Mouse (Mus musculus) kidney, adult 11 months (tissue): ENCODE data around the gene Phactr1.

ENCODE experiments used
- DNase-seq: peaks from one replicate; pipeline ENCODE4 v3.0.0; 2022

Phactr1 gene

GRCm38 (mm10) chr13:43134468-43134867 lies 454.0 kb downstream of the Phactr1 start:
- no peak for DNase-seq

- peak; percentile 20 for DNase-seq
Observed at GRCm38 (mm10) chr13:43144720-43145418, 464.4 kb downstream of the Phactr1 start.

DNA sequence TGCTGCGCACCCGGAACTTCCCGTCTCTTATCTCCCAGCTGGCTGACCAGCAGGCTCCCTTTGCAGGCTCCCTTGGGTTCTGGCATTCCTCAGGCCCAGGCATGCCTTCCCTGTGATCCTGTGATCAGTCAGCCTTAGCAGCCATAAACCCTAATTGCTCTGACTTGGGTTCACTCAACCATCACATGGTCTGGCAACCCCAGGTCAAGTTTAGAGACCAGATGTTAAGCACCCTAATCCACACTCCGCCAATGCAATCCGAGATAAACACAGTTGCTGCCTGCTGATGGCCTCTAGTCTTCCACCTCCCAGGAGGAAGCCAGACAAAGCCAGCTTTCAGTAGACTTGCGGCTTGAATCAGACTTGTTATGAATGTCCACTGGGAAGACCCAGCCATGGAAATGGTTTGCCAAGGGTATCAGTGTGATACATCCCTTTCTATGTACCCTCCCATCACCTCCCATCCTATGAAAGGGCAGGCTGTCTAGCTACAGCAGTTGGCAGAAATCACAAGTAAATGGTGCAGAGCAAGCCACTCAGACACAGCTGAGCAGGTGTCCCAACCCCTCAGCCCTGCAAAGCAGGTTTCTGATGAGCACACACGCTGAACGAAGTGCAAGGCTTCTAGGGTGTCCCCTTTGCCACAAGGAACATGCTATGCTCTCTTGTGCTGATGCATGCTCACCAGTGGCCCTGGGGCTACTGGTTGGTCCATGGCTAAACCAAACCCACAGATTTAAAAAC lies 466.3 kb downstream of the Phactr1 start:
- peak; percentile 83 for DNase-seq

- DNase-seq: no peak
Observed at GRCm38 (mm10) chr13:43148692-43149091, 468.3 kb downstream of the Phactr1 start.

- no peak for DNase-seq
Observed at GRCm38 (mm10) chr13:43149661-43150060, 469.2 kb downstream of the Phactr1 start.

GRCm38 (mm10) chr13:43152005-43152520 lies 471.6 kb downstream of the Phactr1 start:
- DNase-seq: no peak

- no peak for DNase-seq
Observed at GRCm38 (mm10) chr13:43157370-43157769, 476.9 kb downstream of the Phactr1 start.

DNA sequence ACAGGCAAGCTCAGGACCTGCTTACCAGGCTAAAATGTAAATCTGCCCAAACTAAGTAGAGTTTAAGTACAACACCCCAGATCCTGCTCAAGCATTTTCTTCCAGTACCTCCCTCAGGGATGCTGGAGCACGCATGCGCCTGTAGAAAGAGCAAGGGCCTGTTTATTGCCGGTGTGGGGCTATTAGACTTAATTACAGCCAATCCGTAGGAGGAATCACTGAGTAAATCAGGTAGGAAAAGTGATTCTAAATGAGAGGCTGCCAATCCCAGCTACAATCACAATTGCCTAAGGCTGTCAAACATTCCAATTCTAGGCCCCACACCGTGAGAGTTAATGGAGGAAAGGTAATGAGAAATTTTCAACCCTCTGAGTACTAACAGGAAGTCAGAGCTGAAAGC lies 477.9 kb downstream of the Phactr1 start:
- DNase-seq: peak; percentile 70

DNA sequence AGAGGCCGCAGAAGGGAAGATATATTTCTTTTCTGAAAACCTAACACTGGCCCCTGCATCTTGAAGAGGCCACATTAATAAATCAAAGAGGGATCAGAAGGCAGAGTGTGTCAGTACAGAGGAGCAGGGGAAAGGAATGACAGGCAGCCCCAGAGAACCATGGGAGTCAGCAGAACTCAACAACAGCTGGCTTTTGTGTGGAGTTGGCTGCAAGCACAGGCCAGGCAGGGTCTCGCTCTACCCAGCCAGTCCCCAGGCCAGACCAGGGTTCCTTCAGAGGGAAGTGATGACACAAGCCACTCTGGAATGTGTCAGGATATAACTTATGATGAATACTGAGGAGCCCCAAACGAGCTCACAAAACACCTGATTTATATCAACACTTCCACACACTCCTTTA lies 479.0 kb downstream of the Phactr1 start:
- peak; percentile 46 for DNase-seq

GRCm38 (mm10) chr13:43167721-43168120 lies 487.3 kb downstream of the Phactr1 start:
- DNase-seq: no peak

DNA sequence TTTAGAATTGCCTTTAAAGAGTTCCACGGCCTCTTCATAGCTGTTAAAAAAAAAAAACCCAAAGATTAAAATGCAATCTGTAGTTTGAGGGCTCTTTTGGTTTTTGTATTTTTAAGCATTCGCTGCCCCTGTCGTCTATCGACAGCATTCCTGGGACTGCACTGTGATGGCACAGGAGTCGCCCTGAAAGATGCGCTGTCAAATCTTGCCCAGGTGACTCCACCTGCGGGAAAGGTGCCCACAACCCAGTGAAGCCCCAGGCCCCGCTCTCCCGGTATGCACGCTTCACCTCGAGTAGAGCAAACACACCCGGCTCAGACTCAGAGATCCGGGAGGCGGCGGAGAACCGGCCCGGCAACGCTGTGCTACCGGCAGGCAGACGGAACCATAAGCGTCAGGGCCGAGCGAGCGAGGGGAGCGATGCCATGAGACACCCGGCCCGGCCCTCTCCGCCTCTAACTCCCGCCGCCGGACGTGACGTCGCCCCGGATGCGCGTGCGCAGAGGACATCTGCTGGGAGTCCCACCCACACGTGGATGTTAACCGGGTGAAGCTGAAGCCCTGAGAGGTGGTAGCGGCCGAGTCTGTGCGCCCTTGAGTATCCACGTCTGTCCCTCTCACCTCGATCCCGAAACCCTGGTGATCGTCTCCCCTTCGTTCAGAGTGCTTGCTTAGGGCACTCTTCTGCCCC lies 490.7 kb downstream of the Phactr1 start, which contains the start of gene Tbc1d7:
TSS of gene Tbc1d7 (minus strand) at position 482 of the 691 bp plus-strand sequence.
- DNase-seq: peak; percentile 95

- DNase-seq: no peak
Observed at GRCm38 (mm10) chr13:43172036-43172713, 491.8 kb downstream of the Phactr1 start.

GRCm38 (mm10) chr13:43173262-43173661 lies 492.8 kb downstream of the Phactr1 start:
- DNase-seq: peak; percentile 63

GRCm38 (mm10) chr13:43176676-43177075 lies 496.3 kb downstream of the Phactr1 start:
- DNase-seq: no peak

DNA sequence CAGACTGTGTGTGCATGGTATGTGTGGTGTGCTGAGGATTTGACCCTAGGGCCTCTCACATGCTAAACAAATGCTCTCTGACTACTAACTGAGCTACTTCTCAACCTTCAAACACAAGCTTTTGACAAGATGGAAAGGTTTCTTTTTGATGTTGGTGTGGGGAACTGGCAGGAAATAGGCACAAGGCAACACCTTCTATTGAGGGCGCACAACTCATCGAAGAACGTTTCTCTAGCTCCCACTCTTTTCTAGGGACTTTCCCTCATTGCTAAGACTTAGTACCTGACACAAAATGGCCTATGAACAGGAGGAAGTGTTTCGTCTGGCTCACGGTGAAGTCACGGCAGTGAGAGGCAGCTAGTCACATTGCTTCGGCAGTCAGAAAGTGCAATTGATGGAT lies 496.9 kb downstream of the Phactr1 start:
- no peak for DNase-seq

- DNase-seq: no peak
Observed at GRCm38 (mm10) chr13:43181104-43181503, 500.7 kb downstream of the Phactr1 start.

DNA sequence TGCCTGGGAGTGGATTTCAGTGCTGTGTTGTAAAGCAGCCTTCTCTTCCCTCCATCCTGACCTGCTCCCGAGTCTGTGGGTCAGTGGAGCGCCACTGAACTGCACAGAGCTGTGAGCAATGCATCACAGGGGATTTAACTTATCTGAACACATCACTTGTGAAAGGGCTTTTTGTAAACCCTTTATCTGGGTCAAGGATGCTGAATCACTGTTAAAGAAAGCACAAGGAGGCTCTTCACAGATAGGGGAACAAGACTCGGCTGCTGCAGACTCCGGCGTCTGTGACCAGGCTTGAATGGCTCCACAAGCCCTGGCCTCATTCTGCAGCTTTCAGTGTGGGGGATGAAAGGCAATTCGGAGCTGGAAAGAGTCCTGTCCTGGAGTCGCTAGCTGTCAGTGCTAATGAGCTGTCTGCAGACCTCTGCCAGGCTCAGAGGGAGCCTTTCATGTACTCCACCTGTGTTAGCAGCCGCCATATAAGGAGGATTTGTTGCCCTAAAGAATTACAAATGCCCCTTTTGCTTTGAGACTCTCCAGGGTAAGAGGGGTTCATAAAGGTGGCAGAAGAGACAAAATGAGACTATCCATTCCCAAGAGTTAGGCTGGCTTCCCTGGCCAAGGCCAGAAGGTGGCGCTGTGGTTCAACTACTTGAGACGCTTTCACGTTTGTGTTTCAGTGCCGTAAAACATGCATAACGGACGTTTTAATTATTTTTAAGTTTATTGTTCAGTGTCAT lies 502.2 kb downstream of the Phactr1 start:
- DNase-seq: peak; percentile 47

DNA sequence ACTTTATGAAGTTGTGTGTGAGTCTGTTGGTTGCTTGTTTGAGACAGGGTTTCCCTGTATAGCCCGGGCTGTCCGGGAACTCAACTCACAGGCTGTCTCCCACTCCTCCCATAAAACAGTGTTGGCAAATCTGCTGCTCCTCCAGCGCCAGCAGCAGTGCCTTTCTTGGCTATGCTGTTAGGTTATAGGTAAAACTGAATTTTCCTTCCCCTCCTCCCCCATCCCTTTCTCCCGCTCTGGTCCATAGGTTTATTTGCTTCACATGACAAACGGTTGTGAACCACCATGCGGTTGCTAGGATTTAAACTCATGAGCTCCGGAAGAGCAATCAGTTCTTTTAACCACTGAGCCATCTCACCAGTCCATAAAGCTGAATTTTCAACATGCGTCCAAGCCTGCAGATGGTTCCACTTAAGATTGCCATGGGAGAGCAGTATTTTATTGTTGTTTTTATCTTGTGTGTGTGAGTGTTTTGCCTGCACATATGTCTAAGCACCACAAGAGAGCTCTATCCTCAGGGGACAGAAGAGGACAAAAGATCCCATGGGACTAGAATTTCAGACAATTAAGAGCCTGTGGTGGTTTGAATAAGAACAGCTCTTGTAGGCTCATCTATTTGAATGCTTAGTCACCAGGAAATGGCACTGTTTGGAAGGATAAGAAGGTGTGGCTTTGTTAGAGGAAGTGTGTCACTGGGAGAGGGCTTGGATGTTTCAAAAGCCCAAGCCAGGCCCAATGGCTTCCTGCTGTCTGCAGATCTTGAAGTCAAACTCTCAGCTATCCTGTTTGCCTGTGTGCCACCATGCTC lies 503.0 kb downstream of the Phactr1 start:
- no peak for DNase-seq

DNA sequence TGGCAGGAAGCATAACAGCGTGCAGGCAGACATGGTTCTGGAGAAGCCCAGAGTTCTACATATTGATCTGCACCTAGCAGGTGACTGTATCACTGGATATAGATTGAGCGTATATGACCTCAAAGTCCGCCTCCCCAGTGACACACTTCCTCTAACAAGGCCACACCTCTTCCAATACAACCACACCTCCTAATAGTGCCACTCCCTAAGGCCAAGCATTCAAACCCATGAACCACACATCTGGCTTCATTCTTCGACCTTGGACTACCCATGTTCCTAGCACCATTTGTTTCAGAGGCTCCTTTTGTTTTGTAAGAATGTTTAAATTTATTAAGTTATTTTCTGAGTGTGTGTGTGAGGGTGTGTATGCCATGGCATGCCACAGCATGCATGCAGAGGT lies 507.3 kb downstream of the Phactr1 start:
- no peak for DNase-seq
